Mouse (Mus musculus) CH12F3 (cell line): ENCODE measurements around the gene Mgat2.
"Not testable (repeated sequence)": the region's sequence is repeated elsewhere in the genome, so short reads cannot be mapped to it uniquely, and the experiment has no call there.

ENCODE experiments used
- in situ Hi-C: fragments of 300-500 bp; cut with MboI; formaldehyde crosslinking; loops from 2 replicates; pipeline ENCODE4 v1.14.3; 2020; ENCODE audit warnings: low sequenced_read_pairs

Gene Mgat2

DNA sequence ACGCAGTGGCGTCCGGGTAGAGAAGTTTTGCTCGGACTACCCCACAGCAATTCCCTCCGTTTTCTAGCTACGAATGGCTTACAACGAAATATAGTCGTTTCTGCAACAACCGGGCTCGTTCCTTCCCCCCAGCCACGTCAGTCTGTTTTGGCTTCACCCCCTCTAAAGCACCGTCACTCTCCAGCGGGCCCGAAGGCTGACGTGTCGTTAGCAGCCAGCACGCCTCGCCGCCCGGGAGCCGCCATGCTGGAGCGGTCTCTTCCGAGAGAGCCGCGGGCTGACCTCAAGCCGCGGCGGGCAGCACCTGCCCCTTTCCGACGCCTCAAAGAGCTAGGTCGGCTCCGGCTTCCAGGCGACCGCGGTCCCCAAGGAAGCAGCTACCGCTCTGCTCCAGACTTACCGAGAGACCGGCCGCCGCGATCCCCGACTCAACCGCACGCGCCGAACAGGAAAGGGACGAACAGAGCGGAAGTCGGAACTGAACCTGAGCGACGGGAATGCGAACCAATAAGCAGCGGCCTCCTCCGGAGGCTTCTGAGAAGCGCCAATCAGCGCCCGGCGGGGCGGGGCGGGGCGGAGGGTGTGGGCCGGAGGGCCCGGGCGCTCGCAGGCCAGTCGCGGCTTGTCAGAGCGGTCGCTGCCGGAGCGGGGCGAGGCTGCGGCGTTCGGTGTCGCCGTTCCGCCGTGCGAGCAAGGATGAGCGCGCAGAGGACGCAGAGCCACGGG lies at the start of gene Mgat2, which contains the start of gene Rpl36al:
TSS of gene Mgat2 (plus strand) at position 575 of the 726 bp plus-strand sequence.
TSS of gene Rpl36al (minus strand) at position 501 of the 726 bp plus-strand sequence.
- in situ Hi-C loops = no loop called here

DNA sequence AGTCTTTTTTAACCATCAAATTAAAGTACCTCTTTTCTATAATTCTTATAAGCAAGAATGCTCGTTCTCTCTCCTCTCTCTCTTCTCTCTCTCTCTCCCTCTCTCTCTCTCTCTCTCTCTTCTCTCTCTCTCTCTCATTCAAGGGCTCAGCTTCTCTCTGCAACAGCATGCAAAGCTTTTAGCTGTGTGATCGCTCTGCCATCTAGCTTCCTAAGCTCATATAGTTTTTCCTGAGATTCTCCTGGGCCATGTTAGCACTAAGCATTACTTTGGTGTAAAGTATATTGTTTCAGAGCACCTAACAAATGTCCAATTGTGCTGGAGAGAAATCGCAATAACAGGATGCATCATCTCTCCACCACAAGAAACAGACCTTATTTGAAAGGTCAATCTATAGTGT lies 44.8 kb upstream of the Mgat2 start:
- in situ Hi-C loops = no loop called here

DNA sequence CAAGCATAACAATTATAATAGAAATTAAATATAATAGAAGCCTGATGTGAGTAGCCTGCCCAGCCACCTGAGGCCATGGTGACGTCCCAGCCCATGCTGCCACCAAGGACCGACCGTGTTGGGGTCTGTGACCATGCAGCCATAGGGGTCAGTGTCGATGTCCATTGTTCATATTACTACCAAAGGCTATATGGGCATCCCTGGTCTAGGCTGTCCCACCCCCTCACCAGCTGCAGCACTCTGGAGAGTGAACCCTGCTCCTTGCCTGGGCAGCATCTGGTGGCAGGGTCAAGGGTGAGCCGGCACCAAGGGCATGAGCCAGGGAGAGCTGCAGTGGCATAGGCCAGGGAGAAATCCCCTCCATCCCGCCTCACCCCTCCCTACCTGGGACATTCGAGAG lies 44.1 kb upstream of the Mgat2 start:
- in situ Hi-C loops = no loop called here

- in situ Hi-C loops = no loop called here
These were observed 40.5 kb upstream of the Mgat2 start for GRCm38 (mm10) chr12:69143460-69143859.

DNA sequence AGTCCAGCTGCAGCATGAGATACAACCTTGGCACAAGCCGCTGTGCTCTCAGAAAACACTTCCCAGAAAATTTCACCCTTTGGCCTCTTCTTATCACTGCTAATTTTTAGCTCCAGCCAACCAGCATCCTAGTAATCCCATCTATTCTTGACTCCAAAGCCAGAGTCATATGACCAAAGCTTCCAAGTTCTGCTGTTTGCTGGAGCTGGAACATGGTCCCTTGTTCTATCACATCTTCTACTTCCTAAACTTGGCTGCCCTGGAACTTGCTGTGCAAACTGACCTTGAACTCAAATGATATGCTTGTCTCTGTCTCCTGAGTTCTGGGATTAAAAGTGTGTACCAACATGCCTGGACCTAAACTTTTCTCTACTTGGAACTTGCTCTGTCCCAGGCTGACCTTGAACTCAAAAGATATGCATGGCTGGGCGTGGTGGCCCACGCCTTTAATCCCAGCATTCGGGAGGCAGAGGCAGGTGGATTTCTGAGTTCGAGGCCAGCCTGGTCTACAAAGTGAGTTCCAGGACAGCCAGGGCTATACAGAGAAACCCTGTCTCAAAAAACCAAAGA lies 36.7 kb upstream of the Mgat2 start:
- in situ Hi-C loops = no loop called here

DNA sequence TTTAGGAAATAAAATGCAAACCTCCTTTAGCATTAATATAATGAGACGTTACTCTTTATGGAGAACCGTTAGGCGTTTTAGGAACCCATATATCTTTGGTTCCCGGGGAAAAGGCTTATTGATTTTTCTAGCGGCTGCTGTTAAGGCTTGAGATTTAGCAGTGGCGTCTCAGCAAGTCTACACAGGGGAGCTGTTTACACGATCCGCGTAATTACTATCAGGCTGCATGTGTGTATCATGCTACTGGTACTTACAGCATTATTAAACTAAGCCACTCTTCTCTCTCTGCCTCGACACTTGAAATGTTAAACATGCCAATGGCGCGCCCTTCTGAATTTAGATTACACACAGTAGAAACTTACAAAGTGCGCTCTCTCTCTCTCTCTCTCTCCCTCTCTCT lies 33.9 kb upstream of the Mgat2 start:
- in situ Hi-C loops = no loop called here

DNA sequence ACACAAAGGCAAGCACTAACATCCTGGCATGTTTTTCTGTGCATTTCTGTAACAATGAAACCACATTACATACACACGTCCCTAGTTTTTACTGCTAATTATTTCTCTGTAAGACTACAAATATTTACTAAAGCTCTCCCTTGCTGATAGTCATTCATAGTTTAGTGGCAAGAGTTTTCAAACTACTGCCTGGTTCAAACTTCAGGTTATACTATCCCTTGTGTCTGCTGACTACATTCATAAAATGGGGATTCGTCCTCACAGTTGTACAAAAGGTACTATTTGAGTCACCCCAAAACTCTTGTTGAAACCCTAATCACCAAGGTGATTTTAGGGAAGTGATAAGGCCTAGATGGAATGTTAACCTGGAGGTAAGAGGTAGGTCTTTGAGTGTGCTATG lies 28.0 kb upstream of the Mgat2 start:
- in situ Hi-C loops = no loop called here

DNA sequence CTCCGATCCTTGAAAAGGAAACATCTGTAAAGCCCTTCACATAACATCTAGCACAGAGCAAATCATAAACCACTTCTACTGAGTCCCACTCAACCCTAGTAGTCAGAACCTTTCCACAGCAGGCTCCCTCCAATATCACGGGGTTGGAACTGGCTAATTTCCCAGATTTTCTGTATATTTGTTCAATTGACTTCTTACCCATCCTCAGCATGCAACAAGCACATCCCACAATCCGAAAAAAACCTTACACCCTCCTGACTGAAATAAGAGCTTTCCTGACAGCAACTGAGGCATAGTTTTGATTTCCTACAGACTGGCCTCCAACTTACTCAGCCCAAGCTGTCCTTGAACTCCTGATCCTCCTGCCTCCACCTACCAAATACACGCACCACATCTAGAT lies 27.5 kb upstream of the Mgat2 start:
- in situ Hi-C loops = no loop called here

- in situ Hi-C loops = no loop called here
These were observed 26.9 kb upstream of the Mgat2 start for GRCm38 (mm10) chr12:69157107-69157506.

GRCm38 (mm10) chr12:69158366-69158764 lies 25.6 kb upstream of the Mgat2 start:
- in situ Hi-C loops = no loop called here

DNA sequence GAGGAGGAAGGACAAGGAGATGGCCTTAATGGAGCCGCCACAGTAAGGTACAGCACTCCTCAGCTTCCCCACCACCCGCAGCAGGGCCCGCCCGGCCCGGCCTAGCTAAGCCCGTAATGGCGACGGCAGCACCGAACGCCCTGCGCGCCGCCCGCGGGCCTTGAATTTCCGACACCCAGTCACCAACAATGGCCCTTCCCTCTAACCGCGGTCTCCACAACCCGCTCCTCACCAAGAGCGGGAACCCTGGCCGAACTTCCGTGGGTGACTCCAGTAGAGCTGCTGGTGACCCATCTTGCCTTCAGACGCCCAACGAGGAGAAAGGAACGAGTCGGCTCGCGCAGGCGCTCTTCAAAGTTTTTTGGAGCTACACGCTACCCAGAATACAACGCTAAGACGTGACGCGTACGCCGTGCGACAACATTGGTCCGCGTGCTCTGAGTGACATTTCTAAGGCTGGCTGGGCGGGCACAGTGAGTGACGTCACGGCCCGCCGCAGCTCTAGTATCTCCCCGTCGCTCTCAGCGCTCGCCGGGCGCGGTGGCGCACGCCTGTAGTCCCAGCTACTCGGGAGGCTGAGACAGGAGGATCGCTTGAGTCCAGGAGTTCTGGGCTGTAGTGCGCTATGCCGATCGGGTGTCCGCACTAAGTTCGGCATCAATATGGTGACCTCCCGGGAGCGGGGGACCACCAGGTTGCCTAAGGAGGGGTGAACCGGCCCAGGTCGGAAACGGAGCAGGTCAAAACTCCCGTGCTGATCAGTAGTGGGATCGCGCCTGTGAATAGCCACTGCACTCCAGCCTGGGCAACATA lies 25.0 kb upstream of the Mgat2 start, which contains the start of gene Rps29:
TSS of gene Rps29 (minus strand) at position 422 of the 813 bp plus-strand sequence.
- in situ Hi-C loops = not testable (repeated sequence)

GRCm38 (mm10) chr12:69159578-69159940 lies 24.4 kb upstream of the Mgat2 start:
- in situ Hi-C loops = no loop called here

DNA sequence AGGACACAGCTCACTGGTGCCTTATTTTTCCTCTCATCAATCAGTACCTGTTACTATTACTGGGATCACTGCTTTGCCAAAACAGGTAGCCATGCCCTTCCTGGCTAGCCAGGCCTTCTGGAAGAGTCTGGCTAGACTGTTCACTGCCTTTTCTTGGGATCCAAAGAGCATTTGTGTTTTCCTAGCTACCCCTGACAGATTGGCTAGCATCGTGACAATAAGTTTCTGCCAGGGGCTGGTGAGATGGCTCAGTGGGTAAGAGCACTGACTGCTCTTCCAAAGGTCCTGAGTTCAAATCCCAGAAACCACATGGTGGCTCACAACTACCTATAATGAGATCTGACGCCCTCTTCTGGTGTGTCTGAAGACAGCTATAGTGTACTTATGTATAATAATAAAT lies 23.3 kb upstream of the Mgat2 start:
- in situ Hi-C loops = not testable (repeated sequence)

GRCm38 (mm10) chr12:69163586-69163985 lies 20.4 kb upstream of the Mgat2 start:
- in situ Hi-C loops = not testable (repeated sequence)

GRCm38 (mm10) chr12:69164904-69165303 lies 19.1 kb upstream of the Mgat2 start:
- in situ Hi-C loops = no loop called here

GRCm38 (mm10) chr12:69166861-69167581 lies 16.9 kb upstream of the Mgat2 start:
- in situ Hi-C loops = not testable (repeated sequence)

DNA sequence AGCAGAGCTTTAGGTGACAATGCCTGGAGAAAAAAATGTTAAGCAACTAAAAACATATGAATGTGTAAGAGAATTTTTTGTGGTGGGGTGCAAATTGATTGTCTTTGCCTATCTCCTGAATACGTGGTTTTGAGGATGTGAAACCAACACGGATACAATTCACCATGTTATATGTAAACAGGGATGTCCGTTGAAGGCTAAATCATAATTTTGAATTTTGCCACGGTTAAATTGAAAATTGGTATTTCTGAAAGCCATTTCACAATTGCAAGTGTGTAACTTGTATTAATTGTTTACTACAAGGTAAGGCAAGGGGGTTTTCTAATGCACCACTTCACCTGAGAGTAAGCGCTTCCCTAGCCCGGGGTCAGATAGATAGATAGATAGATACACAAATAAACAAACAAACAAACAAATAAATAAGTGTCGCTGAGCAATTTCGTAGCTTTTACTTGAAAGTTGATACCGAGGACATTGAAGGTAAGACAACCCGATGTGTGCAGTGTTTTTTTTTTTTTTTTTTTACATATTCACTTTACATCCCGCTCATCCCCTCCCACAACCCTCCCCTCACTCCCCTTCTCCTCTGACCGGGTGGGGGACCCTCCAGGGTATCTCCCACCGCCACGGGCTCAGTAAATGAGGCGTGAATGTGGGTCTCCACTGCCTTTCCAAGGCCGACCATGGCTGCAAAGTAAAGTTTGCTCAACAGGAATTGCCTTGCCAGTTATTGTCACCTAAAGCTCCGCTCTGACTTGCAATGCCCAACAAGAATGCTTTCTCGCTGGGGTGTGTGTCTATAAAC lies 16.1 kb upstream of the Mgat2 start:
- in situ Hi-C loops = no loop called here

DNA sequence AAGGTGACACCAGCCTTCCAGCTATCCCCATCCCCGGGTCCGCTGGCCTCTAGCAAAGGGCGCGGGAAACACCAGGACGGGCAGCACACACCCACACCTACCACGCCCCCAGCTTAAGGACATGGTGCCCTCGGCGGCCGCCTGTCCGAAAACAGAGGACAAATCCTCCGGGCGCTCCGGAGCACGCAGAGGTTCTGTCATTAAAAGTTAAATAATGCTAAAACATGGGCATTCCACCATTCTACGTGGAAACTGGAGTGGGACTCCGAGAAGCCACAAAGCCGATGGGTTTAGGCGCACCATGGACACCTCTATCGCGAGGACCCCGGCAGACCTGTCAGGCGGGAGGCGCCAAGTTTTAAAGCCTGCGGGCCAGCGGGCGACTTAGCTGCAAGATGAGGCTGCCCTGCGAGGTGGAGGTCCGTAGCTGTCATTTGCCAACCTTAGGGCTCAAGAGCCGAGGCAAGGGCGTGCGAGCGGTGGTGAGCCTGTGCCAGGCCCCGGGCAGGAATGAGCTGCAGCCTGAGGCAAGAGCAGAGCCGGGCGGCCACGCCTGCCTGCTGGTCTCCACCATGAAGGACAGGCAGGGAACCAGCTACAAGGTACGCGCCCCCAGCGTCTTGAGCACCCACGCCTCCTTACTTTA lies 15.4 kb upstream of the Mgat2 start, which contains the start of gene Lrr1:
TSS of gene Lrr1 (plus strand) at position 354 of the 646 bp plus-strand sequence.
- in situ Hi-C loops = no loop called here

GRCm38 (mm10) chr12:69171307-69171706 lies 12.7 kb upstream of the Mgat2 start:
- in situ Hi-C loops = no loop called here

DNA sequence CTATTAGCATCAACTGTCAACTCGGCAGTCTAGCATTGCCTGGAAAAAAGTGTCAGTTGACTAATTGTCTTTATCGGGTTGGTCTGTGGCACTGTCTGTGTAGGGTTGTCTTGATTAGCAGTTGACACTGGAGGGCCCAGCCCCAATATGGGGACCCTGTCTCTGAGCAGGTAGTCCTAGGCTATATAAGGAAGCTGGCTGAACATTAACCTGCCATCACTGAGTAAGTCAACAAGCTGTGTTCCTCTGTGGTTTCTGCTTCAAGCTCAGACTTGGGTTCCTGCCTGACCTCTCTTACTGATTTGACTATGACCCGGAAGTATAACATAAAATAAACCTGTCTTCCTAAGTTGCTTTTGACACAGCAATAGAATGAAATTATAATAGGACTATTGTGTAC lies 8.0 kb upstream of the Mgat2 start:
- in situ Hi-C loops = no loop called here
